Mouse (Mus musculus): Measurements from ENCODE around the gene Gan. TPM values are rescaled to one million over a fixed set of nuclear protein-coding genes. Genes with fewer than 3 reads are reported as not detected.

The Gan gene
- polyA plus RNA-seq, 1 experiment from 2014 or later = 2.4 TPM

- Histone ChIP-seq H3K36me3 (peaks cover 91% of the 10 kb centered on the region), H3K27me3 (ENCODE audit: low read depth, poor library complexity, severe bottlenecking) (no peaks in the 10 kb centered on the region)
These were observed 36.4 kb downstream of the Gan start for GRCm38 (mm10) chr8:117194355-117194754.

GRCm38 (mm10) chr8:117196593-117196992 lies 38.7 kb downstream of the Gan start:
- Histone ChIP-seq H3K27ac (replicated peaks) (no peak overlapping the region), H3K9me3 (replicated peaks) (no peaks in the 10 kb centered on the region), H3K36me3 (peaks cover 85% of the 10 kb centered on the region), H3K4me1 (peaks cover 21% of the 10 kb centered on the region), H3K4me3 (no peak overlapping the region), H3K27me3 (ENCODE audit: low read depth, poor library complexity, severe bottlenecking) (no peaks in the 10 kb centered on the region)
- 89% methylated on average over 4 of the region's 4 CpGs for WGBS
- no peak for DNase-seq (ENCODE audit: low spot score)

More at GRCm38 (mm10) chr8:117194355-117194754, 36.4 kb downstream of the Gan start:
- Histone ChIP-seq H3K27ac (replicated peaks) (no peak overlapping the region), H3K4me1 (peaks cover 5% of the 10 kb centered on the region; the same call in 1 of the 2 replicates), H3K4me3 (no peak overlapping the region), H3K9me3 (replicated peaks) (no peaks in the 10 kb centered on the region)
- WGBS = 83% methylated on average over 4 of the region's 4 CpGs
- DNase-seq (ENCODE audit: low spot score) = no peak

- H3K36me3 ChIP-seq = peaks cover 84% of the 10 kb centered on the region
- no peak for DNase-seq (ENCODE audit: low spot score)
- H3K9me3 ChIP-seq (replicated peaks) = no peaks in the 10 kb centered on the region
- no peak overlapping the region for H3K27ac ChIP-seq (replicated peaks)
- H3K27me3 ChIP-seq (ENCODE audit: low read depth, poor library complexity, severe bottlenecking) = no peaks in the 10 kb centered on the region
- peaks cover 21% of the 10 kb centered on the region for H3K4me1 ChIP-seq
- 93% methylated on average over 6 of the region's 6 CpGs for WGBS
- H3K4me3 ChIP-seq = no peak overlapping the region
These were observed 39.6 kb downstream of the Gan start for GRCm38 (mm10) chr8:117197551-117197950.

- Histone ChIP-seq H3K36me3 (peaks cover 80% of the 10 kb centered on the region), H3K27ac (replicated peaks) (0 out of 2 replicates have a peak overlapping the region, but pooled peaks have one; percentile 57), H3K4me1 (peaks cover 21% of the 10 kb centered on the region), H3K4me3 (no peak overlapping the region), H3K27me3 (ENCODE audit: low read depth, poor library complexity, severe bottlenecking) (no peaks in the 10 kb centered on the region), H3K9me3 (replicated peaks) (no peaks in the 10 kb centered on the region)
- 68% methylated on average over 20 of the region's 20 CpGs for WGBS
- DNase-seq (ENCODE audit: low spot score) = no peak
These were observed 40.4 kb downstream of the Gan start for GRCm38 (mm10) chr8:117198141-117198935.

- no peak overlapping the region for H3K4me3 ChIP-seq
- 75% methylated on average over 6 of the region's 6 CpGs for whole genome bisulfite sequencing
- H3K27me3 ChIP-seq (ENCODE audit: low read depth, poor library complexity, severe bottlenecking) = no peaks in the 10 kb centered on the region
- H3K4me1 ChIP-seq = peaks cover 21% of the 10 kb centered on the region
- H3K36me3 ChIP-seq = peaks cover 80% of the 10 kb centered on the region
- DNase-seq (ENCODE audit: low spot score) = no peak
- peak overlapping the region; percentile 59 for H3K27ac ChIP-seq (replicated peaks)
- no peaks in the 10 kb centered on the region for H3K9me3 ChIP-seq (replicated peaks)
These were observed 41.7 kb downstream of the Gan start for GRCm38 (mm10) chr8:117199658-117200057.

- 78% methylated on average over 13 of the region's 13 CpGs for WGBS
- Histone ChIP-seq H3K9me3 (replicated peaks) (no peaks in the 10 kb centered on the region), H3K4me1 (peaks cover 21% of the 10 kb centered on the region), H3K4me3 (no peak overlapping the region), H3K27me3 (ENCODE audit: low read depth, poor library complexity, severe bottlenecking) (no peaks in the 10 kb centered on the region), H3K36me3 (peaks cover 80% of the 10 kb centered on the region), H3K27ac (replicated peaks) (peak overlapping the region; percentile 50)
- DNase-seq (ENCODE audit: low spot score) = no peak
These were observed 42.4 kb downstream of the Gan start for GRCm38 (mm10) chr8:117200346-117200745.

GRCm38 (mm10) chr8:117200803-117201202 lies 42.9 kb downstream of the Gan start:
- Histone ChIP-seq H3K4me1 (peaks cover 21% of the 10 kb centered on the region), H3K27ac (replicated peaks) (peak overlapping the region; percentile 50; the same call in 1 of the 2 replicates), H3K9me3 (replicated peaks) (no peaks in the 10 kb centered on the region), H3K27me3 (ENCODE audit: low read depth, poor library complexity, severe bottlenecking) (no peaks in the 10 kb centered on the region), H3K36me3 (peaks cover 79% of the 10 kb centered on the region), H3K4me3 (no peak overlapping the region)
- WGBS = 86% methylated on average over 9 of the region's 9 CpGs
- DNase-seq (ENCODE audit: low spot score) = no peak

GRCm38 (mm10) chr8:117201221-117202017 lies 43.5 kb downstream of the Gan start:
- no peak overlapping the region for H3K4me3 ChIP-seq
- WGBS = 85% methylated on average over 19 of the region's 19 CpGs
- peak overlapping the region; percentile 43; the same call in 1 of the 2 replicates for H3K27ac ChIP-seq (replicated peaks)
- peaks cover 78% of the 10 kb centered on the region for H3K36me3 ChIP-seq
- peaks cover 21% of the 10 kb centered on the region for H3K4me1 ChIP-seq
- H3K9me3 ChIP-seq (replicated peaks) = no peaks in the 10 kb centered on the region
- DNase-seq (ENCODE audit: low spot score) = no peak
- no peaks in the 10 kb centered on the region for H3K27me3 ChIP-seq (ENCODE audit: low read depth, poor library complexity, severe bottlenecking)

- no peak overlapping the region for H3K4me3 ChIP-seq
- H3K36me3 ChIP-seq = peaks cover 69% of the 10 kb centered on the region
- no peaks in the 10 kb centered on the region for H3K9me3 ChIP-seq (replicated peaks)
- H3K4me1 ChIP-seq = peaks cover 21% of the 10 kb centered on the region
- 91% methylated on average over 4 of the region's 4 CpGs for WGBS
- H3K27ac ChIP-seq (replicated peaks) = no peak overlapping the region
- DNase-seq (ENCODE audit: low spot score) = no peak
- H3K27me3 ChIP-seq (ENCODE audit: low read depth, poor library complexity, severe bottlenecking) = no peaks in the 10 kb centered on the region
These were observed 45.1 kb downstream of the Gan start for GRCm38 (mm10) chr8:117203085-117203484.

- H3K27me3 ChIP-seq (ENCODE audit: low read depth, poor library complexity, severe bottlenecking) = no peaks in the 10 kb centered on the region
- 90% methylated on average over 4 of the region's 4 CpGs for WGBS
- DNase-seq (ENCODE audit: low spot score) = no peak
- peaks cover 7% of the 10 kb centered on the region; the same call in 1 of the 2 replicates for H3K4me1 ChIP-seq
- H3K27ac ChIP-seq (replicated peaks) = no peak overlapping the region
- H3K36me3 ChIP-seq = peaks cover 75% of the 10 kb centered on the region
- H3K9me3 ChIP-seq (replicated peaks) = no peaks in the 10 kb centered on the region
- no peak overlapping the region for H3K4me3 ChIP-seq
These were observed 47.9 kb downstream of the Gan start for GRCm38 (mm10) chr8:117205884-117206283.

- no peaks in the 10 kb centered on the region for H3K27me3 ChIP-seq (ENCODE audit: low read depth, poor library complexity, severe bottlenecking)
- H3K36me3 ChIP-seq = peaks cover 70% of the 10 kb centered on the region
- H3K27ac ChIP-seq (replicated peaks) = no peak overlapping the region
- 95% methylated on average over 7 of the region's 7 CpGs for WGBS
- 0 out of 2 replicates have a peak, but pooled peaks cover under 1% of the 10 kb centered on the region for H3K4me1 ChIP-seq
- no peak for DNase-seq (ENCODE audit: low spot score)
- no peak overlapping the region for H3K4me3 ChIP-seq
- no peaks in the 10 kb centered on the region for H3K9me3 ChIP-seq (replicated peaks)
These were observed 48.7 kb downstream of the Gan start for GRCm38 (mm10) chr8:117206636-117207035.

GRCm38 (mm10) chr8:117209150-117209549 lies 51.2 kb downstream of the Gan start:
- no peak overlapping the region for H3K27ac ChIP-seq (replicated peaks)
- no peaks in the 10 kb centered on the region for H3K27me3 ChIP-seq (ENCODE audit: low read depth, poor library complexity, severe bottlenecking)
- no peak overlapping the region for H3K4me3 ChIP-seq
- peaks cover 3% of the 10 kb centered on the region; the same call in 1 of the 2 replicates for H3K4me1 ChIP-seq
- WGBS = 94% methylated on average over 12 of the region's 12 CpGs
- DNase-seq (ENCODE audit: low spot score) = no peak
- H3K9me3 ChIP-seq (replicated peaks) = no peaks in the 10 kb centered on the region
- peaks cover 68% of the 10 kb centered on the region for H3K36me3 ChIP-seq

Measured in midbrain, embryonic 10.5 days (tissue).